Mouse (Mus musculus): Measurements from ENCODE around the gene Ralgapb.

- TF ChIP-seq POLR2A (IDR thresholded peaks at IDR 0.05; ENCODE audit: insufficient read length, low read depth), result no peak
- TF ChIP-seq TCF12 (IDR thresholded peaks at IDR 0.05; ENCODE audit: insufficient read depth, poor library complexity, severe bottlenecking), result no peak
- no peak for TF ChIP-seq MYOG (IDR thresholded peaks at IDR 0.05; ENCODE audit: control insufficient read depth in 1 of 3, insufficient read depth in 1 of 3, insufficient read length in 2 of 3, low read depth in 2 of 3)
- no peak for TF ChIP-seq USF1 (IDR thresholded peaks at IDR 0.05; ENCODE audit: low read depth)
- no peak for TF ChIP-seq POLR2AphosphoS2 (IDR thresholded peaks at IDR 0.05; ENCODE audit: insufficient read length, low read depth)
- TF ChIP-seq REST (IDR thresholded peaks at IDR 0.05; ENCODE audit: insufficient read depth, insufficient read length), result no peak
- no peak for TF ChIP-seq CEBPB (IDR thresholded peaks at IDR 0.05; ENCODE audit: insufficient read depth, poor library complexity, severe bottlenecking)
Observed at GRCm38 (mm10) chr2:158376798-158377197, 32.9 kb upstream of the Ralgapb start.

Measured in myocyte (in vitro differentiated cells).